8 mouse cellular contexts compared by ENCODE assay signal in genomic region chr10:22714520-22714919, GRCm38 (mm10). TPM values are rescaled to one million over a fixed set of nuclear protein-coding genes. Genes with fewer than 3 reads are reported as not detected.
DNase-seq lines count a peak whose midpoint lies in the region; ATAC-seq and TF ChIP-seq lines count a peak whose summit lies in the region.
"Had no signal": no experiment of that assay in that cellular context is flagged by ENCODE, and none has a peak within 500 bp of the region (broad histone marks: within the 10 kb centered on the region; RNA-seq: fewer than 3 reads in every experiment).

No protein-coding gene starts in this region.

- peak; percentile 55; the same call in 1 of the 2 replicates for ATAC-seq in forebrain, embryonic 16.5 days

- TF ChIP-seq EP300 in ES-Bruce4 (IDR thresholded peaks at IDR 0.05; ENCODE audit: insufficient read depth, low read depth, low read length): no peak

- H3K79me2 ChIP-seq in C2C12 (ENCODE audit: control insufficient read depth, insufficient read depth): peaks cover 90% of the 10 kb centered on the region

- no peak overlapping the region for H3K9ac ChIP-seq in ES-Bruce4 (ENCODE audit: low read depth, poor library complexity, severe bottlenecking)
- H3K9ac ChIP-seq in forebrain, embryonic 16.5 days (replicated peaks; ENCODE audit: low read depth, low read length): no peak overlapping the region
- H3K9ac ChIP-seq: neural tube, embryonic 12.5 days had no signal

- no peaks in the 10 kb centered on the region for H3K4me1 ChIP-seq in ES-Bruce4 (ENCODE audit: control insufficient read depth, insufficient read depth, low read length)
- peaks cover 5% of the 10 kb centered on the region for H3K4me1 ChIP-seq in forebrain, embryonic 16.5 days (replicated peaks; ENCODE audit: control insufficient read depth, insufficient read depth, low read length)
- H3K4me1 ChIP-seq in lung, adult 2 months (ENCODE audit: control insufficient read depth, insufficient read depth, low read length): peaks cover 2% of the 10 kb centered on the region; the same call in 1 of the 2 replicates
- H3K4me1 ChIP-seq: neural tube, embryonic 12.5 days had no signal

- H3K4me3 ChIP-seq in C2C12 (ENCODE audit: insufficient read depth, poor library complexity, severe bottlenecking): no peak overlapping the region
- no peak overlapping the region for H3K4me3 ChIP-seq in ES-Bruce4 (ENCODE audit: low read depth, low read length)
- H3K4me3 ChIP-seq in forebrain, embryonic 16.5 days (replicated peaks; ENCODE audit: low read length): no peak overlapping the region
- no peak overlapping the region for H3K4me3 ChIP-seq in lung, adult 2 months (replicated peaks; ENCODE audit: extremely low read depth, low read depth, low read length)
- H3K4me3 ChIP-seq: neural tube, embryonic 12.5 days had no signal

- no peak overlapping the region for H3ac ChIP-seq in C2C12 (ENCODE audit: control insufficient read depth, insufficient read length, low read depth)

- H3K27ac ChIP-seq in ES-Bruce4 (ENCODE audit: insufficient read depth, low read length): no peak overlapping the region
- H3K27ac ChIP-seq in forebrain, embryonic 16.5 days (ENCODE audit: low read length): no peak overlapping the region
- H3K27ac ChIP-seq: neural tube, embryonic 12.5 days had no signal

- H3K79me3 ChIP-seq in C2C12 (ENCODE audit: low read depth): peaks cover 57% of the 10 kb centered on the region

- H3K9me3 ChIP-seq in ES-Bruce4 (replicated peaks; ENCODE audit: control insufficient read depth, insufficient read depth, low read length, poor library complexity, severe bottlenecking): no peaks in the 10 kb centered on the region
- H3K9me3 ChIP-seq in forebrain, embryonic 16.5 days (ENCODE audit: control insufficient read depth, low read length): no peaks in the 10 kb centered on the region
- H3K9me3 ChIP-seq: neural tube, embryonic 12.5 days had no signal

- H3K36me3 ChIP-seq in C2C12 (ENCODE audit: control insufficient read depth, insufficient read depth): peaks cover 12% of the 10 kb centered on the region
- H3K36me3 ChIP-seq in ES-Bruce4 (ENCODE audit: control insufficient read depth, insufficient read depth, low read length, poor library complexity, severe bottlenecking): peaks cover under 1% of the 10 kb centered on the region; the same call in 1 of the 2 replicates
- 0 out of 2 replicates have a peak, but pooled peaks cover 2% of the 10 kb centered on the region for H3K36me3 ChIP-seq in forebrain, embryonic 16.5 days (ENCODE audit: control insufficient read depth, insufficient read depth)

- H3K27me3 ChIP-seq in C2C12 (ENCODE audit: control insufficient read depth, insufficient read depth, insufficient read length) (no peaks in the 10 kb centered on the region), ES-Bruce4 (ENCODE audit: control insufficient read depth, insufficient read depth, low read length, poor library complexity, severe bottlenecking) (no peaks in the 10 kb centered on the region)
- no peaks in the 10 kb centered on the region for H3K27me3 ChIP-seq in forebrain, embryonic 16.5 days (replicated peaks; ENCODE audit: control insufficient read depth, insufficient read depth, low read length)
- H3K27me3 ChIP-seq: neural tube, embryonic 12.5 days had no signal

- WGBS in forebrain, embryonic 16.5 days: 77% methylated on average over 4 of the region's 4 CpGs
- WGBS in lung, adult 2 months: 47% methylated on average over 4 of the region's 4 CpGs

- TF ChIP-seq CTCF in C2C12 (IDR thresholded peaks at IDR 0.05; ENCODE audit: control insufficient read depth, insufficient read depth, insufficient read length): peak; percentile 29
- TF ChIP-seq CTCF in ES-Bruce4 (IDR thresholded peaks at IDR 0.05; ENCODE audit: low read depth, low read length): peak; percentile 66
- TF ChIP-seq CTCF in lung, adult 2 months (IDR thresholded peaks at IDR 0.05; ENCODE audit: insufficient read depth, low read length): peak; percentile 85

- peak; percentile 72 to 77 for DNase-seq in cerebellum, adult 18-20 months
- peak; percentile 77 for DNase-seq in induced T-regulatory cell, adult 2 months (ENCODE audit: low read depth)
- peak; percentile 41 for DNase-seq in lung, adult 2 months
- DNase-seq in retina, embryonic 14.5 days (ENCODE audit: low spot score): peak; percentile 74

- no peak overlapping the region for H3K4me2 ChIP-seq in forebrain, embryonic 16.5 days (ENCODE audit: low read length)
- H3K4me2 ChIP-seq: neural tube, embryonic 12.5 days had no signal

- no peak for TF ChIP-seq POLR2A in ES-Bruce4 (IDR thresholded peaks at IDR 0.05; ENCODE audit: insufficient read depth, low read length)
- TF ChIP-seq POLR2A in lung, adult 2 months (IDR thresholded peaks at IDR 0.05; ENCODE audit: borderline replicate concordance, extremely low read depth, low read depth, low read length): no peak

TF ChIP-seq in C2C12, 6 proteins besides CTCF, POLR2A, EP300 and RAD21:
- TF ChIP-seq MYOG (IDR thresholded peaks at IDR 0.05; ENCODE audit: control insufficient read depth, extremely low read depth, insufficient read length) (no peak), MAX (IDR thresholded peaks at IDR 0.05) (no peak), MYOD1 (IDR thresholded peaks at IDR 0.05; ENCODE audit: control insufficient read depth, insufficient read length, low read depth) (no peak), USF1 (IDR thresholded peaks at IDR 0.05; ENCODE audit: low read depth) (no peak), FOSL1 (IDR thresholded peaks at IDR 0.05; ENCODE audit: insufficient read depth, low read length, poor library complexity, severe bottlenecking) (no peak), CEBPB (IDR thresholded peaks at IDR 0.05; ENCODE audit: low read depth) (no peak)

RNA-seq across cellular contexts. Expression of gene Tbpl1, which starts 17.2 kb away (rescaled TPM):
- polyA plus RNA-seq in C2C12 (2012; fragmentation: generic; extraction: Trizol) (35.9 TPM), ES-Bruce4 (2011; ENCODE audit: insufficient read depth, insufficient read length, low read depth, missing spikeins) (42.9 and 46.1 TPM in 2 replicates)
- 110 and 114 TPM in 2 replicates for polyA plus RNA-seq in forebrain, embryonic 16.5 days (2015; fragmentation: Nextera tagmentation; extraction: Ambion mirVana)
- 23.4 and 36.4 TPM in 2 replicates for polyA plus RNA-seq in lung, adult 2 months (2012; rRNA removed)

Comparison
In these comparisons a context has a peak if more than half of its experiments do, and no peak if none do; other contexts are left out.
1. CTCF ChIP-seq: peak in every context shown above with its lines; median percentile 85 in lung, adult 2 months; 66 in ES-Bruce4; 29 in C2C12.